Mouse (Mus musculus) erythroblast, embryonic 14.5 days (primary cell): Measurements from ENCODE around the gene Hist1h2af.

Source experiments
- GATA1 ChIP-seq: IDR thresholded peaks from 2 replicates; pipeline ENCODE4 v1.6.1; 2012; ENCODE audit warnings: low read length, inconsistent platforms, mixed read lengths
- TAL1 ChIP-seq: IDR thresholded peaks from 3 replicates; pipeline ENCODE4 v1.6.1; 2012; ENCODE audit warnings: low read length, inconsistent platforms, mixed read lengths

DNA sequence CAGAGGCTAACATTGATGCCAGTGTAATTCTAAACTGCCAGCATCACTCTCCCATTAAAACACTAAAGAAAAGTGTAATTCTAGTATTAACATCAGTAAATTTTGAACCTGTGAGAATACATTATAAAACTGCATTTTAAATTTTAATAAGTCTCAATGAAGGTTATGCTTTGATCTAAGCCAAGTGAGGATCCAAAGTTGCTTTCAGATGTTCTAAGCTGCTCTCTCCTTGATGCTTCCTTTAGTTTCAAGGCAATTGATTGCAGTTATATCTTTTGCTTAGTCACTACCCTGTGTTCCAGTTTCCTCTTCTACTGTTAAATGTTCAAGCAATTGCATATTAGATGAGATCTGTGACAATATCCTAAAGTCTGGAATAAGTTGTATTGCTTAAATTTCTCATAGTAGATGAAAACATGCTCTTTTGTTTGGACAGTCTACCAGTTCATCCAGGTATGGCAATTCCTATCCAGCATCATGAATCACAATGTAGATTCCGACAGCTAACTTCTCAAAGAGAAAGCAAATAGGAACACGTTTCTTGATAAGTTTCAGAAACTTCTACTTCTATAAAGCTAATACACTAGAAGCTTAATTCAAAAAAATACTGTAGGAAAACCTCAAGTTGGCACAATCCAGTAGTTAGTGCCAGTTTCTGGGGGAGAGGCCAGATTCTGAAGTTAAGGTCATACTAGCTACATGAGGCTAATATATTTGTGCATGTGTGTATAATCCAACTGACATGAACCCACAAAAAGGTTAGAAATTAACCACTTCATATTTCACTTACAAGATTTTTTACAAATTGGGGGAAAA lies 38.7 kb downstream of the Hist1h2af start:
- TF ChIP-seq GATA1 (no peak), TAL1 (no peak)
